Mouse (Mus musculus) c-Kit-positive CD71-positive TER-119-positive erythroid progenitor cells, embryonic 14.5 days (primary cell): ENCODE results near the gene Gnl2.

Source experiments
- DNase-seq: peaks from one replicate; pipeline ENCODE4 v3.0.0-alpha.2; 2013; ENCODE audit warnings: low spot score

The Gnl2 gene

GRCm38 (mm10) chr4:125084403-125085345 lies 68.3 kb downstream of the Gnl2 start, which contains the start of gene Meaf6:
TSS of gene Meaf6 (plus strand) at chr4:125085134.
- DNase-seq, result peak; percentile 76

- DNase-seq, result peak; percentile 71
Observed at GRCm38 (mm10) chr4:125085346-125085841, 69.0 kb downstream of the Gnl2 start.

GRCm38 (mm10) chr4:125093031-125093430 lies 76.6 kb downstream of the Gnl2 start:
- DNase-seq, result no peak

DNA sequence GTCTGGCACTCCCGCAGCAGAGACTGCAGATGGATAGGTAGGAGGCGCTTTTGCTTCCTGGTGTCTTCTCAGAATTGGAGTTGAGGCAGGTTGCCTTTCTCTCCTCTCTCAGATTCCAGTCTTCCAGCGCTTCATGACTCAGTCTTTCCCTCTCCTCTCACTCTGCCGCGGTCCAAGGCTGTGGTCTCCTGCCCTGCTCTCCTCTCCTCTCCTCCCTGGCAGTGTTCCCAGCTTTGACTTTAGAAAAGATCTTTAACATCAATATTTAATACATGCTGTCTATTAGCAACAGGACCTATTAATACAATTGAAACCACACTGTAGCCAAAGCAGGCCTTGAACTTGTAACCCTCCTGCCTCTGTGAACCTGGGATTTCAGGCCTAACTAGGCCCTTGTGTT lies 79.7 kb downstream of the Gnl2 start:
- no peak for DNase-seq

DNA sequence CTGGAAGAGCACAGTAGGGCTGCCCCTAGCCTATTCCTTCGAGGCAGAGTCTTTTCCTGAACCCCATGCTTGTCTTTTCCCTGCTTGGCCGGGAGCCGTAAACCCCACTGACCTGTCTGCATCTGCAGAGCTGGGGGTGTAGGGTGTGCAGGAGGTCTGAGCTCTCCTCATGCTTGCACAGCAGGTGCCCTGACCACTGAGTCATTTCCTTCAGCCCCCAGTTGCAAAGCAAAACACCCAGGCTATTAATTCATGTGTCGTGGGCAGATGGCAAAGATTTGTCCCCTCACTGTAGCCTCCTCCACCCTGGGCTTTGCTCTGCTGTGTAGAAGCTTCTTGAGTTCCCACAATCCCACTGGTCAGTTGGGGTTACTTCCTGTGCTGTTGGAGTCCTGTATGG lies 81.0 kb downstream of the Gnl2 start:
- no peak for DNase-seq

GRCm38 (mm10) chr4:125099458-125099857 lies 83.1 kb downstream of the Gnl2 start:
- DNase-seq, result peak; percentile 80

DNA sequence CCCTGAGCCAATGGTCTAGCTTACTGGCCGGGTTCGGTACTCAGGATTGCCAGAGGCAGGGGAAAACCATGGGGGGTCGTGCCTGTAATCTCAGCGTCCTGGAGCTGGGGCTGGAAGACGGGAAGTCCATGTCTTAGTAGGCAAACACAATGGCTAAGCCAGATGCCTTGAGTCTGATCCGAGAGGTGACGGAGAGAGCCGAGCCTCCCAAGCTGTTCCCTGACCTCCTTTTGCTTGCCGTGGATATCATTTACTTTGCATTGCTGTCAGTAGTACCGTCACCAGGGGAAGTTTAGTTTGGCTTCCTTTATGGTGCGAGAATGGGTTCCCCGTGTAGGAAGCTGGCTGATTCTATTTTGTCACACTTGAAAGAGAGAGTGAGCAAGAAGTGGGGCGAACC lies 84.9 kb downstream of the Gnl2 start:
- no peak for DNase-seq
